ENCODE assay signal across 7 mouse cellular contexts in the genomic region with DNA sequence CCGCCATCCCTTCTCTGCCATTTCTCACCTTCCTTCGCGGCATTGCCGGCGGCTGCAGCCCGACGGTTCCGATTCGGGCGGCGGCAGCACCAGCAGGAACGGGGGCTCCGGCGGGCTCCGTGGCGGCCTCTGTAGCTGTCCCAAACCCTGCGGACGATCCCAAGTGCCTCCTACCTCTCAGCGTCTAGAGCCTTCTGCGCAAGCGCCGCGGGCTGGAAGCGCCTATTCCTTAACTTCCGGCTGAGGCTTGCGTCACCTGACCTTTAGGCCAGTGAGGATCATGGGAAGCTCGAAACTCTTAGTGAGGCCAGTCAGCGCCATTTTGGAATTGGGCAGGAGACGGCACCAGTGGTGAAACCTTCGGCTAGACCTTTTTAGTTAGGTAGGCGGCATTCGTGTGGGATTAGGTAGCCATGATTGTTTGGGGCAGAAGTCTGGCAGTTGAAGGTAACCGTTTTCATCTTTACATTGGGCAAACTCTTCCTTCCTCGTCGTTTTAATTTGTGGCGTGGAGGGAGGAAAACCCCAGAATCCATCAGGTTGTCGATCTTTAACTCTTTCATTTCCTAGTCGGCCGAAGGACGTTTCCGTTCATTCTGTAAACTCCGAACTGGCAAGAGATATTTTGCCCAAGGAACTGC. TPM values are rescaled to one million over a fixed set of nuclear protein-coding genes. Genes with fewer than 3 reads are reported as not detected.
A peak's percentile ranks its signal among the peaks of the same experiment; 100 is the strongest.
DNase-seq lines count a peak whose midpoint lies in the region; ATAC-seq lines count a peak whose summit lies in the region.

A gene (minus strand): TSS at position 240 of the 641 bp plus-strand sequence.

- peak; percentile 99 for DNase-seq in adrenal gland, adult 8-10 months
- DNase-seq in embryo, embryonic 9.5 days (ENCODE audit: extremely low spot score), result peak; percentile 93
- DNase-seq in gastrocnemius, postnatal 4 days (ENCODE audit: low spot score in 2 of 2), result peak; percentile 82 to 96
- peak; percentile 98 for DNase-seq in left cerebral cortex, postnatal 36 days (ENCODE audit: low spot score in 2 of 2)
- peak; percentile 99 for DNase-seq in midbrain, embryonic 11.5 days (ENCODE audit: low spot score, missing footprints)
- peak; percentile 99 for DNase-seq in skeletal muscle tissue, adult 2 months (ENCODE audit: low read depth, low spot score)

- peaks cover 11% of the 10 kb centered on the region for H3K4me1 ChIP-seq in intestine, embryonic 16.5 days (ENCODE audit: control insufficient read depth, insufficient read depth, low read length)
- peaks cover 13% of the 10 kb centered on the region for H3K4me1 ChIP-seq in midbrain, embryonic 11.5 days (ENCODE audit: control insufficient read depth, insufficient read depth, low read length)

- H3K27me3 ChIP-seq in intestine, embryonic 16.5 days (replicated peaks; ENCODE audit: control insufficient read depth, insufficient read depth, low read length), result no peaks in the 10 kb centered on the region
- no peaks in the 10 kb centered on the region for H3K27me3 ChIP-seq in midbrain, embryonic 11.5 days (ENCODE audit: control insufficient read depth, insufficient read depth, low read length)

- no peaks in the 10 kb centered on the region for H3K9me3 ChIP-seq in intestine, embryonic 16.5 days (ENCODE audit: control insufficient read depth, low read length)
- no peaks in the 10 kb centered on the region for H3K9me3 ChIP-seq in midbrain, embryonic 11.5 days (ENCODE audit: control insufficient read depth, low read length)

- H3K27ac ChIP-seq in intestine, embryonic 16.5 days (ENCODE audit: low read length), result peak within 1 kb of the TSS; percentile 99
- H3K27ac ChIP-seq in midbrain, embryonic 11.5 days (ENCODE audit: low read depth, low read length), result peak within 1 kb of the TSS; percentile 88

- under 1% methylated on average over 42 of the region's 42 CpGs for WGBS in intestine, embryonic 16.5 days
- WGBS in midbrain, embryonic 11.5 days, result under 1% methylated on average over 42 of the region's 42 CpGs

- H3K9ac ChIP-seq in intestine, embryonic 16.5 days (ENCODE audit: low read depth, low read length), result peak within 1 kb of the TSS; percentile 100
- H3K9ac ChIP-seq in midbrain, embryonic 11.5 days (ENCODE audit: low read length), result peak within 1 kb of the TSS; percentile 95

- peak within 1 kb of the TSS; percentile 98 for H3K4me3 ChIP-seq in intestine, embryonic 16.5 days (ENCODE audit: low read length)
- H3K4me3 ChIP-seq in midbrain, embryonic 11.5 days (ENCODE audit: low read depth, low read length), result peak within 1 kb of the TSS; percentile 87

- peak; percentile 93 for ATAC-seq in intestine, embryonic 16.5 days
- ATAC-seq in midbrain, embryonic 11.5 days (ENCODE audit: low FRiP score), result peak; percentile 91

- peaks cover 7% of the 10 kb centered on the region; the same call in 1 of the 2 replicates for H3K36me3 ChIP-seq in intestine, embryonic 16.5 days (ENCODE audit: control insufficient read depth, insufficient read depth, low read length)
- peaks cover 2% of the 10 kb centered on the region; the same call in 1 of the 2 replicates for H3K36me3 ChIP-seq in midbrain, embryonic 11.5 days (ENCODE audit: control insufficient read depth, insufficient read depth, low read length)

- peak within 1 kb of the TSS; percentile 77 for H3K4me2 ChIP-seq in intestine, embryonic 16.5 days (ENCODE audit: low read depth, low read length)
- peak within 1 kb of the TSS; percentile 87 for H3K4me2 ChIP-seq in midbrain, embryonic 11.5 days

- intact Hi-C loops in left cerebral cortex, postnatal 36 days (cut with DNase I), result loop anchor here (1.0 to 5.0 kb wide), 3 partner anchors 26 to 212 kb away; a partner anchor contains a TSS

RNA-seq across cellular contexts. Expression of the gene that starts here (rescaled TPM):
- 10 to 100 TPM; 50.4 to 86.8 (median 73.7) TPM for total RNA-seq in adrenal gland, adult 8-10 months (2022)
- total RNA-seq in gastrocnemius, postnatal 4 days (2021), result 10 to 100 TPM; 44.2 to 44.4 TPM
- polyA plus RNA-seq in intestine, embryonic 16.5 days (2015; fragmentation: Nextera tagmentation; extraction: Ambion mirVana), result 61.1 and 64.5 TPM in 2 replicates
- total RNA-seq in left cerebral cortex, postnatal 36 days (2021), result 10 to 100 TPM; 69.3 to 74.3 TPM
- polyA plus RNA-seq in midbrain, embryonic 11.5 days (2014; fragmentation: Nextera tagmentation; extraction: Ambion mirVana), result 75.8 and 80.9 TPM in 2 replicates

Comparison
In these comparisons a context has a peak if more than half of its experiments do, and no peak if none do; other contexts are left out.
1. Peak in every context shown above with its lines: DNase-seq, ATAC-seq, H3K4me3 ChIP-seq and H3K27ac ChIP-seq.